Mouse (Mus musculus): ENCODE measurements around the gene Cerkl.

- TF ChIP-seq CTCF (IDR thresholded peaks at IDR 0.05; ENCODE audit: control insufficient read depth, insufficient read depth, insufficient read length): no peak
- TF ChIP-seq CEBPB (IDR thresholded peaks at IDR 0.05; ENCODE audit: low read depth): no peak
- TF ChIP-seq MYOD1 (IDR thresholded peaks at IDR 0.05; ENCODE audit: control insufficient read depth, insufficient read length, low read depth): no peak
- no peak for TF ChIP-seq MAX (IDR thresholded peaks at IDR 0.05)
Observed at GRCm38 (mm10) chr2:79455646-79456045, 939 bp downstream of the Cerkl start.

Data from C2C12 (cell line).